Mouse (Mus musculus) T-helper 2 cell (primary cell): ENCODE data around the gene Ctss.

ENCODE experiments used
- in situ Hi-C: fragments of 300-600 bp; cut with MboI, MseI; formaldehyde crosslinking; loops from one replicate; pipeline ENCODE4 v1.15.1; 2025; ENCODE audit warnings: high pct_unique_total_duplicates

Ctss gene

GRCm38 (mm10) chr3:95526622-95527211 is at the start of gene Ctss:
Gene Ctss, plus strand, starts transcription at chr3:95526786.
- in situ Hi-C loops: no loop called here

- in situ Hi-C loops: no loop called here
These were observed 47.6 kb upstream of the Ctss start for GRCm38 (mm10) chr3:95478966-95479365.

DNA sequence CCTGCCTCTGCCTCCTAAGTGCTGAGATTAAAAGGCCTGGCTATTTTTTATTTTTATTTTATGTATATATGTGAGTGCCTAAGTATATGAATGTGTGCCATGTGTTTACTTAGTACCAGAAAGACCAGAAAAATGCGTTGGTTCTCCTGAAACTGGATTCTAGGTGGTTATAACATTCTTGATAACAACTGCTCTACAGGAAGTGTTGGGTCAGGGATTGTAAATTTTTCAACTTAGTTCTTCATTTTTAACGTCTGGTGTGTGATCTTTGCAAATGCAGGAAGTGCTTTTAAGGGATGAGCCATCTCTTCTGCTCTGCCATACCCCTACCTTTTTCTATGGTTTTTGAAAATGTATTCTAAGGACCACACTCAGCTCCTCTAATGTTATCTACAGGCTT is 40.2 kb upstream of the Ctss start:
- in situ Hi-C loops: no loop called here

GRCm38 (mm10) chr3:95488679-95489078 is 37.9 kb upstream of the Ctss start:
- in situ Hi-C loops: no loop called here

DNA sequence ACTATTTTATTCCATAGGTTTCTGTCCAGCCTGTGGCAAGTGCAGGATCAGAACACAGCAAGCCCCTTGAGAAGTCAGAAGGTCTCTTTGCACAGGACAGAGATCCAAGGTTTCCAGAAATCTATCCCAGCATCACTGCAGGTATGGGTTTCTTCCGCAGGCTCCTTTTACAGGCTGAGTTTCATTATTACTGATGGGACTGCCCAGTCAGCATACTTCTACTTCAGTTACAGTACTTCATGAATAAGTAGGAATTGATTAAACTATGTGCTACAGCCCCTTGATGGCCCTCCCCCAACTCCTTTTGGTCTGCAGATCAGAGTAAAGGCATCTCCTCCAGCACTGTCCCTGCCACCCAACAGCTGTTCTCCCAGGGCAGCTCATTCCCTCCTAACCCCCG is 36.3 kb upstream of the Ctss start:
- in situ Hi-C loops: no loop called here

- in situ Hi-C loops: no loop called here
These were observed 32.2 kb upstream of the Ctss start for GRCm38 (mm10) chr3:95494342-95494741.

GRCm38 (mm10) chr3:95498229-95498628 is 28.4 kb upstream of the Ctss start:
- in situ Hi-C loops: no loop called here

- in situ Hi-C loops: no loop called here
These were observed 27.6 kb upstream of the Ctss start, which contains the start of gene Ctsk for GRCm38 (mm10) chr3:95499024-95499423. Gene Ctsk, plus strand, starts transcription at chr3:95499256.

- in situ Hi-C loops: no loop called here
These were observed 27.0 kb upstream of the Ctss start for GRCm38 (mm10) chr3:95499496-95500140.

- in situ Hi-C loops: no loop called here
These were observed 24.3 kb upstream of the Ctss start for GRCm38 (mm10) chr3:95502312-95502711.

GRCm38 (mm10) chr3:95509348-95509747 is 17.2 kb upstream of the Ctss start:
- in situ Hi-C loops: no loop called here

GRCm38 (mm10) chr3:95511611-95512180 is 14.9 kb upstream of the Ctss start:
- in situ Hi-C loops: no loop called here

DNA sequence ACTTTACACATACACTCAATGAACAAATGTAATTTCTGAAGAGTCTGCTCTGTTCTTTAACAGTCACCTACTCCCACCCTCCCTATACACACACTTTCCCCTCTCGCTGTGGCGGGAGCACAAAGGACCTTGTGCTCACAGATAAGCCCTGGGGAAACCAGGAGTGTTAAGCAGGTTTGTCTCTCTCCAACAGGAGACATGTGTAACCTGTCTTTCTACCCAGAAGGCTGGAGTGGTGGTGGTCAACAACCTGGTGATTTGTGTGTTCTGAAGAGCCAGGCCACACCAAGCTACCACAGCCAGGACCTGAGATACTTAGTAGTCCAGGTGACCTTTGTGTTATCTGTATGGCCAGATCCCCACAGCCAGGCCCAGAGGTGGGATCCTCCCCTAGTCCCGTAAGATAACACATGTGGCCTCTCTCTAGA is 10.0 kb upstream of the Ctss start:
- in situ Hi-C loops: no loop called here

DNA sequence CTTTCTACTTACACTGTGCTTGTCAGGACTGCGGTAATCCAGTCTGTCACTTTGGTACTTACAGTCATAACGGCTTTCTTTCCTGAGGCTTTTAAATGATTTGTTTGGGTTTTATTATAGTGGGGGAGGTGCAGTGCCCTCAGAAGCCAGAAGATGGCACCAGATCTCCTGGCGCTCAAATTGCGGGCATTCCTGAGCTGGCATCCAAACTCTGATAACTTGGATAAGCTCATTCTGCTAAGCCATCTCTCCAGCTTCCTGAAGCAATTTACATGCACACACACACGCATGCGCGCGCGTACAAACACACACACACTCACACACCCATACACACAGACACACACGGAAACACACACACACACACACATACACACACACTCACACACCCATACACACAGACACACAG is 9.1 kb upstream of the Ctss start:
- in situ Hi-C loops: no loop called here

DNA sequence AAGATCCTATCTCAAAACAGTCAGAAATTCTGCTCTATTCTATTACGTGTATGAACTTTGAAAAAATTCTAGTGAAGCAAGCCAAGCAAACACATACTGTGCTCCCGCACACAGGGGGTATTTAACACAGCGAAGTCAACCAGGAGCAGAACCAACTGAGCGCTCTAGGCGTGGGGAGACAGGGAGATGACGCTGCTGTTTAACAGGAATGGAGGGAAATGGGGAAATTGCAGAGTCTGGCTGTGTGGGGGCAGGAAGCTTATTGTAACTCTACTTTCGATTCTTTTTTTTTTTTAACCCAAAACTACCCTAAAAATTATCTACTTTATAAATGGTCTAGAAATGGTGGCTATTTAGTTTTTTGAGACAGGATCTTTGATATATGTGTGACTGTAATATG is 7.7 kb upstream of the Ctss start:
- in situ Hi-C loops: no loop called here

- in situ Hi-C loops: no loop called here
These were observed 7.3 kb upstream of the Ctss start for GRCm38 (mm10) chr3:95519315-95519714.

GRCm38 (mm10) chr3:95520100-95520499 is 6.5 kb upstream of the Ctss start:
- in situ Hi-C loops: no loop called here

DNA sequence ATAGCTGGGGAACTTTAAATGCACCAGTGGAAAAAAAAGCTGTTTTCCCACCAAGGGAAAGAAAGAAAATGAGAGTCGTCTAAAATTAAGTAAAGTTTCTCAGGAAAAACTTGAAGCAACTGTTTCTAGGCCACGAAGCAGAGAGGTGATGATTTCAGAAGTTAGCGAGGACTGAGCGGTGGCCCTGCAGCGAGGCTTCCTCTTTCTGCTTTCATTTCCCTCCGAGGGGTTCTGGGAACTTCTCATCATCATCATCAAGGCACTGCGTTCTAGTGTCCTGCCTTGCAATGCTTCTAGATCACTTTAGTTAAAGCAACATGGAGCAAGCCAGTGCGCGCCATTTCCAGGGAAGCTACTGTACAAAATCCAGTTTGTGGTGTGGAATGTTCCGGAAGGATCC is 5.4 kb upstream of the Ctss start:
- in situ Hi-C loops: no loop called here

GRCm38 (mm10) chr3:95523662-95524061 is 2.9 kb upstream of the Ctss start:
- in situ Hi-C loops: no loop called here

- in situ Hi-C loops: no loop called here
These were observed 1.9 kb upstream of the Ctss start for GRCm38 (mm10) chr3:95524673-95525072.

GRCm38 (mm10) chr3:95526111-95526510 is 475 bp upstream of the Ctss start:
- in situ Hi-C loops: no loop called here

- in situ Hi-C loops: no loop called here
These were observed 3.2 kb downstream of the Ctss start for GRCm38 (mm10) chr3:95529814-95530213.

GRCm38 (mm10) chr3:95531025-95531424 is 4.4 kb downstream of the Ctss start:
- in situ Hi-C loops: no loop called here
